Mouse (Mus musculus): Measurements from ENCODE around the gene Gje1. TPM values are rescaled to one million over a fixed set of nuclear protein-coding genes. Genes with fewer than 3 reads are reported as not detected.

Gje1 gene
- polyA plus RNA-seq, 1 experiment from 2014 or later = not detected

DNA sequence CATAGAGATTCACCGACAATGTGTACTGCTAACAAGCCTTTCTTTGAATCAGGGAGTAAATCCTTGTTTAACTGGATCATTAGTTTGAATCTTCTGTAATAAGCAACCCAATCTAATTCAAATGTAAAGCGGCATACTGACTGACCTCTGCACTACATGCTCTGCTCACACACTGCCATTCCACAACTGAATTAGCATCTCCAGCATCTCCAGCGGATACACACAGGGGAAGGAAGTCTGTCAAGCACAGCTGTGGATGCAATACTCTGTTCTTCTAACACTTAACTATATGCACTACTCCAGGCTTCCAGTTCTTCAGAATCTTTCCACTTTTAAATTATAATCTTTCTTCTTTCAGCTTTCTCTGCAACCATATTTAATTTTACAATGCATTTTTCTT, 27.7 kb downstream of the Gje1 start:
- no peak for ATAC-seq
- no peak overlapping the region for H3K9ac ChIP-seq (ENCODE audit: low read depth, low read length)
- H3K9me3 ChIP-seq (ENCODE audit: control insufficient read depth, low read length) = no peaks in the 10 kb centered on the region
- 81% methylated on average over 3 of the region's 3 CpGs for WGBS
- no peaks in the 10 kb centered on the region for H3K27me3 ChIP-seq (replicated peaks; ENCODE audit: control insufficient read depth, insufficient read depth, low read length)
- no peaks in the 10 kb centered on the region; the same call in 1 of the 2 replicates for H3K36me3 ChIP-seq (ENCODE audit: control insufficient read depth, insufficient read depth, low read length)
- no peak overlapping the region for H3K27ac ChIP-seq (ENCODE audit: low read length)
- no peak overlapping the region for H3K4me2 ChIP-seq (ENCODE audit: low read depth, low read length)
- no peaks in the 10 kb centered on the region for H3K4me1 ChIP-seq (ENCODE audit: control insufficient read depth, insufficient read depth, low read length)
- no peak overlapping the region for H3K4me3 ChIP-seq (ENCODE audit: low read length)

GRCm38 (mm10) chr10:14688785-14689442, 29.1 kb downstream of the Gje1 start:
- Histone ChIP-seq H3K27ac (ENCODE audit: low read length) (no peak overlapping the region), H3K9me3 (ENCODE audit: control insufficient read depth, low read length) (no peaks in the 10 kb centered on the region), H3K9ac (ENCODE audit: low read depth, low read length) (no peak overlapping the region), H3K4me1 (ENCODE audit: control insufficient read depth, insufficient read depth, low read length) (no peaks in the 10 kb centered on the region), H3K4me2 (ENCODE audit: low read depth, low read length) (no peak overlapping the region), H3K27me3 (replicated peaks; ENCODE audit: control insufficient read depth, insufficient read depth, low read length) (no peaks in the 10 kb centered on the region), H3K4me3 (ENCODE audit: low read length) (no peak overlapping the region), H3K36me3 (ENCODE audit: control insufficient read depth, insufficient read depth, low read length) (no peaks in the 10 kb centered on the region; the same call in 1 of the 2 replicates)
- no peak for ATAC-seq
- WGBS = 79% methylated on average over 6 of the region's 6 CpGs

DNA sequence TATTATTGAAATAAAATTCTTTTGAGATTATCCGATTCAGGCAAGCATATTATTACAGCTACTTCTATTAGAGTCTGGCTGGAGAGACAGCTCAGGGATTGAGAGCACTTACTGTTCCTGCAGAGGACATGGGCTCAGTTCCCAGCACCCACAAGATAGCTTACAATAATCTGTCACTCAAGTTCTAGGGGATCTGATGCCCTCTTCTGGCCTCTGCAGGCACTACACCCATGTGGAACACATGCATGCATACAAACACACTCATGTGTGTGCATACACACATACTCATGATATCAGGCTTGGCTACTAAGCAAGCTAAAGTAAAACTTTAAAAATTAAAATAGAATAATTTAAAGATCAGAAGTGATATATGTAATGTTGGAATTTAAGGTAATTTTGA, 32.4 kb downstream of the Gje1 start:
- H3K4me3 ChIP-seq (ENCODE audit: low read length) = no peak overlapping the region
- H3K27me3 ChIP-seq (replicated peaks; ENCODE audit: control insufficient read depth, insufficient read depth, low read length) = no peaks in the 10 kb centered on the region
- no peaks in the 10 kb centered on the region for H3K4me1 ChIP-seq (ENCODE audit: control insufficient read depth, insufficient read depth, low read length)
- H3K36me3 ChIP-seq (ENCODE audit: control insufficient read depth, insufficient read depth, low read length) = no peaks in the 10 kb centered on the region; the same call in 1 of the 2 replicates
- H3K9me3 ChIP-seq (ENCODE audit: control insufficient read depth, low read length) = no peaks in the 10 kb centered on the region
- H3K27ac ChIP-seq (ENCODE audit: low read length) = no peak overlapping the region
- H3K9ac ChIP-seq (ENCODE audit: low read depth, low read length) = no peak overlapping the region
- no peak for ATAC-seq
- no peak overlapping the region for H3K4me2 ChIP-seq (ENCODE audit: low read depth, low read length)
- 96% methylated on average over 1 of the region's 1 CpGs for WGBS

GRCm38 (mm10) chr10:14666147-14666546, 51.9 kb downstream of the Gje1 start:
- Histone ChIP-seq H3K4me1 (ENCODE audit: control insufficient read depth, insufficient read depth, low read length) (no peaks in the 10 kb centered on the region), H3K9ac (ENCODE audit: low read depth, low read length) (no peak overlapping the region), H3K27me3 (replicated peaks; ENCODE audit: control insufficient read depth, insufficient read depth, low read length) (no peaks in the 10 kb centered on the region), H3K4me3 (ENCODE audit: low read length) (no peak overlapping the region), H3K4me2 (ENCODE audit: low read depth, low read length) (no peak overlapping the region), H3K27ac (ENCODE audit: low read length) (no peak overlapping the region), H3K9me3 (ENCODE audit: control insufficient read depth, low read length) (no peaks in the 10 kb centered on the region), H3K36me3 (ENCODE audit: control insufficient read depth, insufficient read depth, low read length) (no peaks in the 10 kb centered on the region)
- 91% methylated on average over 2 of the region's 2 CpGs for WGBS
- ATAC-seq = no peak

Other genes starting within 250 kb of the Gje1 start
- gene Adgrg6, start 172.6 kb downstream of the Gje1 start, polyA plus RNA-seq (2015; fragmentation: Nextera tagmentation; extraction: Ambion mirVana) = 1.4 and 2.0 TPM in 2 replicates
- gene Vta1, start 12.7 kb downstream of the Gje1 start, polyA plus RNA-seq (2015; fragmentation: Nextera tagmentation; extraction: Ambion mirVana) = 92.1 and 98.6 TPM in 2 replicates
- gene Nmbr, start 12.6 kb downstream of the Gje1 start, polyA plus RNA-seq (2015; fragmentation: Nextera tagmentation; extraction: Ambion mirVana) = 0.09 TPM in 1 of 2 replicates, not detected in the other

Measured in intestine, embryonic 16.5 days (tissue).